Mouse (Mus musculus) ES-Bruce4 (cell line): ENCODE data around the gene Sez6l. TPM values are rescaled to one million over a fixed set of nuclear protein-coding genes. Genes with fewer than 3 reads are reported as not detected.
"Not testable (repeated sequence)": the region's sequence is repeated elsewhere in the genome, so short reads cannot be mapped to it uniquely, and the experiment has no call there.

ENCODE experiments used
- H3K27ac ChIP-seq: 2 replicates; pipeline ENCODE4 v1.5.1; 2012; ENCODE audit warnings: low read length, inconsistent platforms; ENCODE audit not compliant: insufficient read depth
- H3K27me3 ChIP-seq: 2 replicates; pipeline ENCODE4 v1.6.1; 2012; ENCODE audit warnings: mild to moderate bottlenecking, low read length, inconsistent platforms; ENCODE audit not compliant: control insufficient read depth, poor library complexity, insufficient read depth, severe bottlenecking
- H3K36me3 ChIP-seq: 2 replicates; pipeline ENCODE4 v1.6.1; 2012; ENCODE audit warnings: inconsistent platforms, mild to moderate bottlenecking, low read length, moderate library complexity; ENCODE audit not compliant: control insufficient read depth, poor library complexity, insufficient read depth, severe bottlenecking
- H3K4me1 ChIP-seq: one replicate; pipeline ENCODE4 v1.8.1; 2011; ENCODE audit warnings: low read length; ENCODE audit not compliant: control insufficient read depth, insufficient read depth
- H3K4me3 ChIP-seq: 2 replicates; pipeline ENCODE4 v1.5.1; 2011; ENCODE audit warnings: low read depth, mild to moderate bottlenecking, low read length
- H3K9ac ChIP-seq: 2 replicates; pipeline ENCODE4 v1.6.1; 2012; ENCODE audit warnings: low read depth, mild to moderate bottlenecking, inconsistent platforms; ENCODE audit not compliant: poor library complexity, severe bottlenecking
- H3K9me3 ChIP-seq: replicated peaks from 2 replicates; pipeline ENCODE4 v1.6.1; 2012; ENCODE audit warnings: mild to moderate bottlenecking, low read length, inconsistent platforms; ENCODE audit not compliant: control insufficient read depth, poor library complexity, insufficient read depth, severe bottlenecking
- CTCF ChIP-seq: IDR thresholded peaks from one replicate; pipeline ENCODE4 v1.8.1; 2011; ENCODE audit warnings: low read depth, low read length
- EP300 ChIP-seq: IDR thresholded peaks from 2 replicates; pipeline ENCODE4 v1.6.1; 2011; ENCODE audit warnings: low read depth, low read length; ENCODE audit not compliant: insufficient read depth
- POLR2A ChIP-seq: IDR thresholded peaks from one replicate; pipeline ENCODE4 v1.8.1; 2011; ENCODE audit warnings: low read length; ENCODE audit not compliant: insufficient read depth
- polyA plus RNA-seq: library from polyadenylated mRNA; stranded (reverse); fragments of >200 nt; gene quantifications from 2 replicates; pipeline ENCODE4 v1.2.4, GENCODE M21; 2011; ENCODE audit warnings: low read depth; ENCODE audit not compliant: missing spikeins, insufficient read depth, insufficient read length

Sez6l gene
- polyA plus RNA-seq, 1 experiment, result 0.16 TPM

GRCm38 (mm10) chr5:112419535-112419934, 157.4 kb downstream of the Sez6l start:
- no peak for TF ChIP-seq CTCF
- TF ChIP-seq POLR2A, result no peak
- no peak for TF ChIP-seq EP300
- no peak overlapping the region for H3K27ac ChIP-seq
- H3K36me3 ChIP-seq, result no peaks in the 10 kb centered on the region
- no peak overlapping the region for H3K9ac ChIP-seq
- H3K4me3 ChIP-seq, result no peak overlapping the region
- no peaks in the 10 kb centered on the region for H3K27me3 ChIP-seq
- H3K4me1 ChIP-seq, result no peaks in the 10 kb centered on the region
- no peaks in the 10 kb centered on the region for H3K9me3 ChIP-seq

GRCm38 (mm10) chr5:112418023-112418422, 159.0 kb downstream of the Sez6l start:
- TF ChIP-seq EP300, result no peak
- TF ChIP-seq CTCF, result no peak
- no peak for TF ChIP-seq POLR2A
- Histone ChIP-seq H3K4me1 (no peaks in the 10 kb centered on the region), H3K27me3 (no peaks in the 10 kb centered on the region), H3K9me3 (no peaks in the 10 kb centered on the region), H3K27ac (no peak overlapping the region), H3K4me3 (no peak overlapping the region), H3K36me3 (no peaks in the 10 kb centered on the region), H3K9ac (no peak overlapping the region)

- Histone ChIP-seq H3K36me3 (no peaks in the 10 kb centered on the region), H3K4me3 (no peak overlapping the region), H3K9ac (no peak overlapping the region), H3K27me3 (no peaks in the 10 kb centered on the region), H3K9me3 (no peaks in the 10 kb centered on the region), H3K27ac (no peak overlapping the region), H3K4me1 (peaks cover 1% of the 10 kb centered on the region)
- no peak for TF ChIP-seq EP300
- TF ChIP-seq POLR2A, result no peak
- TF ChIP-seq CTCF, result no peak
Observed at GRCm38 (mm10) chr5:112416673-112417072, 160.3 kb downstream of the Sez6l start.

GRCm38 (mm10) chr5:112412781-112413180, 164.2 kb downstream of the Sez6l start:
- H3K27ac ChIP-seq, H3K4me3 ChIP-seq, H3K9me3 ChIP-seq, H3K27me3 ChIP-seq, H3K36me3 ChIP-seq, H3K4me1 ChIP-seq, H3K9ac ChIP-seq: not testable (repeated sequence)

- H3K9me3 ChIP-seq, result no peaks in the 10 kb centered on the region
- no peaks in the 10 kb centered on the region for H3K36me3 ChIP-seq
- no peaks in the 10 kb centered on the region for H3K27me3 ChIP-seq
- H3K27ac ChIP-seq, result no peak overlapping the region
- H3K4me1 ChIP-seq, result peaks cover 1% of the 10 kb centered on the region
- no peak for TF ChIP-seq EP300
- no peak for TF ChIP-seq POLR2A
- TF ChIP-seq CTCF, result no peak
- no peak overlapping the region for H3K9ac ChIP-seq
- no peak overlapping the region for H3K4me3 ChIP-seq
Observed at GRCm38 (mm10) chr5:112411514-112412335, 165.3 kb downstream of the Sez6l start.

GRCm38 (mm10) chr5:112411072-112411471, 165.9 kb downstream of the Sez6l start:
- peaks cover 1% of the 10 kb centered on the region for H3K4me1 ChIP-seq
- H3K9ac ChIP-seq, result no peak overlapping the region
- H3K27me3 ChIP-seq, result no peaks in the 10 kb centered on the region
- no peak overlapping the region for H3K27ac ChIP-seq
- H3K4me3 ChIP-seq, result no peak overlapping the region
- no peaks in the 10 kb centered on the region for H3K9me3 ChIP-seq
- TF ChIP-seq CTCF, result no peak
- TF ChIP-seq POLR2A, result no peak
- TF ChIP-seq EP300, result no peak
- no peaks in the 10 kb centered on the region for H3K36me3 ChIP-seq
